22 mouse cellular contexts compared by ENCODE assay signal in genomic region chr1:84825091-84825490, GRCm38 (mm10). TPM values are rescaled to one million over a fixed set of nuclear protein-coding genes. Genes with fewer than 3 reads are reported as not detected.
DNase-seq lines count a peak whose midpoint lies in the region; ATAC-seq and TF ChIP-seq lines count a peak whose summit lies in the region.
"Had no signal": no experiment of that assay in that cellular context is flagged by ENCODE, and none has a peak within 500 bp of the region (broad histone marks: within the 10 kb centered on the region; RNA-seq: fewer than 3 reads in every experiment).

No protein-coding gene starts in this region.

- DNase-seq in gastrocnemius, adult 2 months: peak; percentile 39
- no peak for DNase-seq in gastrocnemius, postnatal 4 days (ENCODE audit: low spot score in 2 of 2)
- no peak for DNase-seq in heart, adult 2 months
- no peak for DNase-seq in heart, adult 8-10 months (ENCODE audit: low spot score)
- DNase-seq in limb, embryonic 14.5 days (ENCODE audit: low spot score): peak; percentile 5
- no peak for DNase-seq in limb, embryonic 10.5 days (ENCODE audit: low spot score)
- DNase-seq in skeletal muscle tissue, adult 2 months (ENCODE audit: low read depth, low spot score): peak; percentile 61
- no peak for DNase-seq in cerebellum, postnatal 25 days
- DNase-seq: adrenal gland, adult 2 months; adrenal gland, postnatal 25 days; cerebellum, adult 18-20 months; cerebellum, adult 9-11 months; kidney, adult 18-20 months; kidney, postnatal 14 days had no signal

- H3K79me2 ChIP-seq in heart, adult 2 months (replicated peaks; ENCODE audit: control insufficient read depth, insufficient read depth, low read length): no peaks in the 10 kb centered on the region

- H3K4me1 ChIP-seq in heart, adult 2 months (ENCODE audit: control insufficient read depth, insufficient read depth, low read length): no peaks in the 10 kb centered on the region; the same call in 1 of the 2 replicates
- no peaks in the 10 kb centered on the region for H3K4me1 ChIP-seq in limb, embryonic 14.5 days (ENCODE audit: control insufficient read depth, insufficient read depth, low read length)
- no peaks in the 10 kb centered on the region for H3K4me1 ChIP-seq in limb, embryonic 10.5 days
- H3K4me1 ChIP-seq: hindbrain, embryonic 10.5 days; intestine, embryonic 15.5 days had no signal

- ATAC-seq in limb, embryonic 14.5 days (ENCODE audit: low FRiP score, low read depth): peak; percentile 62; the same call in 1 of the 2 replicates
- ATAC-seq: activated CD4-positive, CD25-positive, alpha-beta regulatory T cell, adult 4 months; forebrain, embryonic 16.5 days; intestine, embryonic 15.5 days; Patski had no signal

- no peak for TF ChIP-seq POLR2A in heart, adult 2 months (IDR thresholded peaks at IDR 0.05; ENCODE audit: insufficient read depth, low read depth, low read length)
- no peak for TF ChIP-seq POLR2A in limb, embryonic 14.5 days (IDR thresholded peaks at IDR 0.05; ENCODE audit: borderline replicate concordance, extremely low read depth, insufficient read depth, insufficient read length)

- H3K4me2 ChIP-seq in limb, embryonic 14.5 days (replicated peaks; ENCODE audit: low read depth, low read length, severe bottlenecking): no peak overlapping the region
- H3K4me2 ChIP-seq: heart, embryonic 13.5 days; hindbrain, embryonic 14.5 days; intestine, embryonic 15.5 days had no signal

- WGBS in heart, adult 2 months: 29% methylated on average over 2 of the region's 2 CpGs
- WGBS in limb, embryonic 14.5 days: 64% methylated on average over 2 of the region's 2 CpGs
- 83% methylated on average over 2 of the region's 2 CpGs for WGBS in limb, embryonic 10.5 days

- intact Hi-C loops in gastrocnemius, adult 2 months (cut with DNase I): no loop called here
- intact Hi-C loops in heart, adult 2 months (cut with DNase I): no loop called here

- H3K36me3 ChIP-seq in heart, adult 2 months (ENCODE audit: control insufficient read depth, insufficient read depth, low read length): peaks cover 23% of the 10 kb centered on the region
- H3K36me3 ChIP-seq in limb, embryonic 14.5 days (ENCODE audit: control insufficient read depth, insufficient read depth, low read length): peaks cover 23% of the 10 kb centered on the region
- H3K36me3 ChIP-seq in limb, embryonic 10.5 days: peaks cover 48% of the 10 kb centered on the region

- no peaks in the 10 kb centered on the region for H3K9me3 ChIP-seq in limb, embryonic 14.5 days (ENCODE audit: control insufficient read depth, low read length)
- no peaks in the 10 kb centered on the region for H3K9me3 ChIP-seq in limb, embryonic 10.5 days (replicated peaks)
- H3K9me3 ChIP-seq: heart, embryonic 13.5 days; hindbrain, embryonic 10.5 days; intestine, embryonic 15.5 days had no signal

- peak overlapping the region; percentile 81 for H3K27ac ChIP-seq in gastrocnemius, adult 2 months
- H3K27ac ChIP-seq in heart, adult 2 months: peak overlapping the region; percentile 3
- H3K27ac ChIP-seq in limb, embryonic 14.5 days (replicated peaks; ENCODE audit: low read depth, low read length): no peak overlapping the region
- no peak overlapping the region for H3K27ac ChIP-seq in limb, embryonic 10.5 days
- H3K27ac ChIP-seq: heart, embryonic 13.5 days; hindbrain, embryonic 10.5 days; hindbrain, embryonic 14.5 days; intestine, embryonic 15.5 days had no signal

- 0 out of 2 replicates have a peak overlapping the region, but pooled peaks have one; percentile 6 for H3K4me3 ChIP-seq in gastrocnemius, adult 2 months
- no peak overlapping the region for H3K4me3 ChIP-seq in heart, adult 2 months
- no peak overlapping the region for H3K4me3 ChIP-seq in limb, embryonic 14.5 days (replicated peaks; ENCODE audit: low read length)
- no peak overlapping the region for H3K4me3 ChIP-seq in limb, embryonic 10.5 days
- H3K4me3 ChIP-seq: heart, embryonic 13.5 days; hindbrain, embryonic 10.5 days; intestine, embryonic 15.5 days had no signal

- H3K9ac ChIP-seq in heart, adult 2 months (ENCODE audit: low read depth, low read length): no peak overlapping the region
- H3K9ac ChIP-seq in limb, embryonic 14.5 days (ENCODE audit: low read depth, low read length, severe bottlenecking): no peak overlapping the region
- H3K9ac ChIP-seq: heart, embryonic 13.5 days; hindbrain, embryonic 14.5 days; intestine, embryonic 15.5 days had no signal

- TF ChIP-seq EP300 in heart, adult 2 months (IDR thresholded peaks at IDR 0.05; ENCODE audit: insufficient read depth, low read depth, low read length): no peak

- TF ChIP-seq CTCF in gastrocnemius, adult 2 months (IDR thresholded peaks at IDR 0.05): no peak
- TF ChIP-seq CTCF in heart, adult 2 months (IDR thresholded peaks at IDR 0.05): no peak

- no peaks in the 10 kb centered on the region for H3K27me3 ChIP-seq in heart, adult 2 months (ENCODE audit: control insufficient read depth, insufficient read depth, low read length)
- no peaks in the 10 kb centered on the region for H3K27me3 ChIP-seq in limb, embryonic 14.5 days (ENCODE audit: control insufficient read depth, insufficient read depth, low read length)
- no peaks in the 10 kb centered on the region for H3K27me3 ChIP-seq in limb, embryonic 10.5 days (ENCODE audit: low read depth, poor library complexity, severe bottlenecking)
- H3K27me3 ChIP-seq: CH12.LX; heart, embryonic 13.5 days; intestine, embryonic 15.5 days; Patski had no signal

RNA-seq across cellular contexts. Expression of gene Fbxo36, which starts 14.6 kb away (rescaled TPM):
- 1 to 10 TPM; 1.9 to 4.1 TPM for total RNA-seq in gastrocnemius, adult 2 months (2021)
- 1 to 10 TPM; 3.8 TPM for total RNA-seq in gastrocnemius, postnatal 4 days (2021)
- total RNA-seq in heart, adult 2 months (2021): 1 to 10 TPM; 1.5 to 2.7 TPM
- polyA plus RNA-seq in heart, adult 2 months (2012; rRNA removed): 2.5 and 2.9 TPM in 2 replicates
- 1 to 10 TPM; 1.3 to 3.0 (median 1.9) TPM for total RNA-seq in heart, adult 8-10 months (2022)
- polyA plus RNA-seq in limb, embryonic 14.5 days (2012; rRNA removed): 4.6 and 5.6 TPM in 2 replicates
- 10.1 and 11.6 TPM in 2 replicates for polyA plus RNA-seq in limb, embryonic 14.5 days (2014; fragmentation: Nextera tagmentation; extraction: Ambion mirVana)
- polyA plus RNA-seq in limb, embryonic 10.5 days (2016; fragmentation: Nextera tagmentation; extraction: Ambion mirVana): 7.6 and 8.9 TPM in 2 replicates

RNA-seq across cellular contexts. Expression of gene Trip12, which starts 15.2 kb away (rescaled TPM):
- total RNA-seq in gastrocnemius, adult 2 months (2021): 100 to 1,000 TPM; 194 to 206 TPM
- total RNA-seq in gastrocnemius, postnatal 4 days (2021): 100 to 1,000 TPM; 266 to 274 TPM
- total RNA-seq in heart, adult 2 months (2021): 100 to 1,000 TPM; 177 to 205 TPM
- polyA plus RNA-seq in heart, adult 2 months (2012; rRNA removed): 26.9 and 59.0 TPM in 2 replicates
- 100 to 1,000 TPM; 190 to 227 (median 208) TPM for total RNA-seq in heart, adult 8-10 months (2022)
- 80.2 and 87.3 TPM in 2 replicates for polyA plus RNA-seq in limb, embryonic 14.5 days (2012; rRNA removed)
- 76.9 and 86.2 TPM in 2 replicates for polyA plus RNA-seq in limb, embryonic 14.5 days (2014; fragmentation: Nextera tagmentation; extraction: Ambion mirVana)
- 67.9 and 73.9 TPM in 2 replicates for polyA plus RNA-seq in limb, embryonic 10.5 days (2016; fragmentation: Nextera tagmentation; extraction: Ambion mirVana)

Comparison
In these comparisons a context has a peak if more than half of its experiments do, and no peak if none do; other contexts are left out.
1. DNase-seq: peak in gastrocnemius, adult 2 months (single experiment), limb, embryonic 14.5 days (single experiment) and skeletal muscle tissue, adult 2 months (single experiment); none in gastrocnemius, postnatal 4 days (0 of 2), heart, adult 2 months (0 of 2), heart, adult 8-10 months (single experiment), limb, embryonic 10.5 days (single experiment) and cerebellum, postnatal 25 days (0 of 2).
2. H3K27ac ChIP-seq: peak in gastrocnemius, adult 2 months (single experiment) and heart, adult 2 months (single experiment); none in limb, embryonic 14.5 days (single experiment) and limb, embryonic 10.5 days (single experiment).